Mouse (Mus musculus) embryonic fibroblast, embryonic 13.5 days (primary cell): ENCODE results near the gene Slc31a2. TPM values are rescaled to one million over a fixed set of nuclear protein-coding genes. Genes with fewer than 3 reads are reported as not detected.

Experiments used
- H3K27ac ChIP-seq: 2 replicates; pipeline ENCODE4 v1.5.1; 2012; ENCODE audit warnings: low read length, control low read depth, inconsistent platforms; ENCODE audit not compliant: insufficient read depth
- H3K4me1 ChIP-seq: 2 replicates; pipeline ENCODE4 v1.6.1; 2011; ENCODE audit warnings: low read length; ENCODE audit not compliant: control insufficient read depth, insufficient read depth
- H3K4me3 ChIP-seq: 2 replicates; pipeline ENCODE4 v1.5.1; 2011; ENCODE audit warnings: mild to moderate bottlenecking, control low read depth, low read length; ENCODE audit not compliant: insufficient read depth
- CTCF ChIP-seq: IDR thresholded peaks from 2 replicates; pipeline ENCODE4 v1.5.1; 2011; ENCODE audit warnings: mild to moderate bottlenecking, control low read depth, low read length, moderate library complexity, borderline replicate concordance; ENCODE audit not compliant: insufficient read depth
- POLR2A ChIP-seq: IDR thresholded peaks from 2 replicates; pipeline ENCODE4 v1.6.1; 2011; ENCODE audit warnings: low read depth, mild to moderate bottlenecking, control low read depth, low read length, moderate library complexity
- polyA plus RNA-seq: library from polyadenylated mRNA; stranded (reverse); fragments of >200 nt; gene quantifications from 2 replicates; pipeline ENCODE4 v1.2.4, GENCODE M21; 2011; ENCODE audit warnings: low read depth; ENCODE audit not compliant: missing spikeins, insufficient read length

Slc31a2 gene
- polyA plus RNA-seq, 1 experiment = 13.9 TPM

DNA sequence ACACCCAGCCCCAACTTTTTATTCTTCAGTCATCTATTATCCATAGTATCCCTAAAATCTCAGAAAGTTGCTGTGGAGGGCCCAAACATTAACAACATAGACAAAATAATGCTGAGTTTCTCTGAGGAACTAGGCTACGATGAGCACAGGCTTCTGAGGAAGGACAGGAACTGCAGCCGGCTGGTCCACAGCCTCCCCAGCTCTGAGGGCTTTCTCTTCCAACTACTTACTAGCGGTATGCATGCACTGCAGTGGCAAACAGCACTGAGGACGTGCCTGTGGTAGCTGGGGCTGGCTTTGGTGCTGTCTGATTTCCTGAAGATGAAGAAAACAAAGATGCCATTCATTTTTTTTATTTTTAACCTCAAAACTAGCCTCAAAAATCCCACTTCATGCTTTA is 83.5 kb downstream of the Slc31a2 start:
- H3K4me3 ChIP-seq = no peak overlapping the region
- TF ChIP-seq CTCF (no peak), POLR2A (no peak)
- no peak overlapping the region for H3K27ac ChIP-seq
- no peaks in the 10 kb centered on the region for H3K4me1 ChIP-seq

DNA sequence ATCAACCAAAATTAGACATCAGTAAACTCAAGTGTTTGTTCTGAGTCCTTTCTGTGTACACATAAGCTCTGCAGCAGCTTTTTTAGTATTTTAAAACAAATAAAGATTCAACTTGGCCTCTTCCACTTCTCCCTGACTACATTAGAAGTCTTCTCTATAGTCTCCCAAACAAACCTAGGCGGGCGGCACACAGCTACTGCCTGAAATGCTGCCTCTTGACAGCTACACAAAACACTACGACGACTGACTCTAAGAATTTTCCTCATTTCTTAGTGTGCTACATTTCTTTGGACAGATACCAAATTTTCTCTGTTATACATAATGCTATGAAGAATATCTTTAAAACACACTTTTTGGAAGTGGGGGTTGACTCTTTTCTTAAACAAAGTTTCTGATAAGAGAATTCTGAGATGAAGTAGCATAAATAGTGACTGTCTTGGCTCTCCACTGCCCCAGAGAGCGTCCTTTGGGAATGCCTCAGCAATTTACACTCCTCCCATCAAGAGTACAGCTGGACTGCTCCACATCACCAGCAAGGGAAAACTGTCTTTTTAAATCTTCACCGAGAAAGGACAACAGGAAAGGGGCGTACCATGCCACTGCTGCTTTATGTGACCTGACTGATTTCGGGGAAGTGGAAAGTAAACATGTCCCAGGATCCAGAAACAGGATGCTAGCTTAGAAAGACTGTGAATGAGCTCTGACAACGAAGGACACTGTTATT is 85.4 kb downstream of the Slc31a2 start:
- TF ChIP-seq CTCF (no peak), POLR2A (no peak)
- no peak overlapping the region for H3K4me3 ChIP-seq
- H3K4me1 ChIP-seq = no peaks in the 10 kb centered on the region
- H3K27ac ChIP-seq = no peak overlapping the region

Other genes with a start within 250 kb of the Slc31a2 start
- gene Mup20, start 208.4 kb upstream of the Slc31a2 start, polyA plus RNA-seq = not detected in 2 replicates
- gene Mup3, start 175.2 kb upstream of the Slc31a2 start, polyA plus RNA-seq = not detected in 2 replicates
- not detected in 2 replicates for gene Mup21, start 111.7 kb upstream of the Slc31a2 start, polyA plus RNA-seq
- 10.9 and 12.7 TPM in 2 replicates for gene Zfp37, start 31.5 kb upstream of the Slc31a2 start, polyA plus RNA-seq
- gene Fkbp15, start 98.0 kb downstream of the Slc31a2 start, polyA plus RNA-seq = 33.1 and 36.9 TPM in 2 replicates
- gene Slc31a1, start 98.2 kb downstream of the Slc31a2 start, polyA plus RNA-seq = 40.8 and 46.7 TPM in 2 replicates
- gene Cdc26, start 146.1 kb downstream of the Slc31a2 start, polyA plus RNA-seq = 61.3 and 94.3 TPM in 2 replicates
- 12.1 and 14.1 TPM in 2 replicates for gene Prpf4, start 146.2 kb downstream of the Slc31a2 start, polyA plus RNA-seq
- gene Rnf183, start 172.7 kb downstream of the Slc31a2 start, polyA plus RNA-seq = not detected in 2 replicates
- gene Wdr31, start 208.3 kb downstream of the Slc31a2 start, polyA plus RNA-seq = 1.6 and 2.4 TPM in 2 replicates
- not detected in 2 replicates for gene Bspry, start 217.5 kb downstream of the Slc31a2 start, polyA plus RNA-seq
- 3.6 and 3.8 TPM in 2 replicates for gene Hdhd3, start 240.9 kb downstream of the Slc31a2 start, polyA plus RNA-seq